Mouse (Mus musculus) MEL (cell line): Measurements from ENCODE around the gene Ptprj.

ENCODE experiments used
- CHD2 ChIP-seq: IDR thresholded peaks from 2 replicates; pipeline ENCODE4 v1.6.1; 2011; ENCODE audit warnings: low read length, improper control_type of control experiment
- CTCF ChIP-seq, 3 experiments: IDR thresholded peaks in 2 of 3; conservative IDR thresholded peaks in 1 of 3; 2 replicates each; pipeline ENCODE4 v1.5.1; 2011 to 2012; ENCODE audit warnings: low read length in 3 of 3, low read depth in 2 of 3, mild to moderate bottlenecking in 2 of 3, improper control_type of control experiment in 1 of 3, inconsistent platforms in 1 of 3, mixed read lengths in 1 of 3, moderate library complexity in 1 of 3; ENCODE audit not compliant: control insufficient read depth in 1 of 3, insufficient read depth in 1 of 3, poor library complexity in 1 of 3, severe bottlenecking in 1 of 3
- NELFE ChIP-seq: IDR thresholded peaks from 2 replicates; pipeline ENCODE4 v1.6.1; 2011; ENCODE audit warnings: low read depth, low read length, improper control_type of control experiment
- POLR2A ChIP-seq, 2 experiments: IDR thresholded peaks; 2 replicates each; pipeline ENCODE4 v1.6.1; 2011 to 2012; ENCODE audit warnings: low read length in 2 of 2, mild to moderate bottlenecking in 2 of 2, control low read depth in 1 of 2, improper control_type of control experiment in 1 of 2, low read depth in 1 of 2, moderate library complexity in 1 of 2; ENCODE audit not compliant: control insufficient read depth in 1 of 2, insufficient read depth in 1 of 2, poor library complexity in 1 of 2
- RAD21 ChIP-seq: IDR thresholded peaks from 2 replicates; pipeline ENCODE4 v1.6.1; 2011; ENCODE audit warnings: mild to moderate bottlenecking, low read depth, low read length, improper control_type of control experiment
- SIN3A ChIP-seq: IDR thresholded peaks from 2 replicates; pipeline ENCODE4 v1.6.1; 2012; ENCODE audit warnings: low read length, improper control_type of control experiment, inconsistent platforms

- TF ChIP-seq CHD2 (no peak), RAD21 (no peak), CTCF (IDR thresholded peaks at IDR 0.05 in 2 of 3, conservative IDR thresholded peaks at IDR 0.05 in 1 of 3; ENCODE audit: control insufficient read depth in 1 of 3, insufficient read depth in 1 of 3, low read depth in 2 of 3, low read length in 3 of 3, poor library complexity in 1 of 3, severe bottlenecking in 1 of 3) (no peak), POLR2A (IDR thresholded peaks at IDR 0.05; ENCODE audit: control insufficient read depth in 1 of 2, insufficient read depth in 1 of 2, low read depth in 1 of 2, low read length in 2 of 2, poor library complexity in 1 of 2) (no peak), NELFE (no peak), SIN3A (no peak)
Measured at GRCm38 (mm10) chr2:90568961-90569481, 11.4 kb downstream of the Ptprj start.
